Mouse (Mus musculus) R1 (cell line): ENCODE measurements around the gene Ehbp1.
A peak's percentile ranks its signal among the peaks of the same experiment; 100 is the strongest.

ENCODE experiments used
- DNase-seq: peaks from one replicate; pipeline ENCODE4 v3.0.0-alpha.2; 2018; ENCODE audit warnings: low read depth, low spot score

The Ehbp1 gene

GRCm38 (mm10) chr11:22061660-22062059 lies 280.4 kb downstream of the Ehbp1 start:
- no peak for DNase-seq

- no peak for DNase-seq
Measured at GRCm38 (mm10) chr11:22057538-22057937, 284.6 kb downstream of the Ehbp1 start.

GRCm38 (mm10) chr11:22055908-22056307 lies 286.2 kb downstream of the Ehbp1 start:
- DNase-seq, result no peak

GRCm38 (mm10) chr11:22053034-22053668 lies 288.9 kb downstream of the Ehbp1 start:
- DNase-seq, result no peak

GRCm38 (mm10) chr11:22050864-22051263 lies 291.2 kb downstream of the Ehbp1 start:
- peak; percentile 51 for DNase-seq

- no peak for DNase-seq
Measured at GRCm38 (mm10) chr11:22039854-22040426, 302.2 kb downstream of the Ehbp1 start.

- DNase-seq, result peak; percentile 9
Measured at GRCm38 (mm10) chr11:22034564-22035105, 307.5 kb downstream of the Ehbp1 start.

GRCm38 (mm10) chr11:22033582-22033981 lies 308.5 kb downstream of the Ehbp1 start:
- no peak for DNase-seq

- no peak for DNase-seq
Measured at GRCm38 (mm10) chr11:22020602-22021001, 321.5 kb downstream of the Ehbp1 start.

- no peak for DNase-seq
Measured at GRCm38 (mm10) chr11:22017444-22017843, 324.6 kb downstream of the Ehbp1 start.

- DNase-seq, result no peak
Measured at GRCm38 (mm10) chr11:22016341-22016740, 325.8 kb downstream of the Ehbp1 start.

GRCm38 (mm10) chr11:22008817-22009216 lies 333.3 kb downstream of the Ehbp1 start:
- DNase-seq, result no peak

GRCm38 (mm10) chr11:22008129-22008596 lies 333.9 kb downstream of the Ehbp1 start:
- DNase-seq, result peak; percentile 64

GRCm38 (mm10) chr11:22007781-22008110 lies 334.3 kb downstream of the Ehbp1 start:
- DNase-seq, result no peak

GRCm38 (mm10) chr11:22007088-22007780 lies 334.9 kb downstream of the Ehbp1 start:
- peak; percentile 69 for DNase-seq

- no peak for DNase-seq
Measured at GRCm38 (mm10) chr11:22006471-22007087, 335.5 kb downstream of the Ehbp1 start.

GRCm38 (mm10) chr11:22005281-22005870 lies 336.7 kb downstream of the Ehbp1 start:
- peak; percentile 41 for DNase-seq

GRCm38 (mm10) chr11:22004331-22004841 lies 337.7 kb downstream of the Ehbp1 start:
- DNase-seq, result peak; percentile 17

GRCm38 (mm10) chr11:22003341-22003981 lies 338.6 kb downstream of the Ehbp1 start:
- peak; percentile 40 for DNase-seq

GRCm38 (mm10) chr11:22002783-22003340 lies 339.2 kb downstream of the Ehbp1 start, which contains the start of gene Otx1:
Gene Otx1 (minus strand): TSS chr11:22002897.
- DNase-seq, result peak; percentile 35
